Mouse (Mus musculus) neutrophil, adult 59 days (primary cell): Measurements from ENCODE around the gene Fnip1. TPM values are rescaled to one million over a fixed set of nuclear protein-coding genes. Genes with fewer than 3 reads are reported as not detected.

ENCODE experiments used
- total RNA-seq, 2 experiments: library from RNA; stranded (reverse); gene quantifications; 1 replicate in 1 of 2; 2 replicates in 1 of 2; pipeline ENCODE4 v1.2.4; 2023

Gene Fnip1
- total RNA-seq, result 10 to 100 TPM; 41.9 to 45.6 TPM

DNA sequence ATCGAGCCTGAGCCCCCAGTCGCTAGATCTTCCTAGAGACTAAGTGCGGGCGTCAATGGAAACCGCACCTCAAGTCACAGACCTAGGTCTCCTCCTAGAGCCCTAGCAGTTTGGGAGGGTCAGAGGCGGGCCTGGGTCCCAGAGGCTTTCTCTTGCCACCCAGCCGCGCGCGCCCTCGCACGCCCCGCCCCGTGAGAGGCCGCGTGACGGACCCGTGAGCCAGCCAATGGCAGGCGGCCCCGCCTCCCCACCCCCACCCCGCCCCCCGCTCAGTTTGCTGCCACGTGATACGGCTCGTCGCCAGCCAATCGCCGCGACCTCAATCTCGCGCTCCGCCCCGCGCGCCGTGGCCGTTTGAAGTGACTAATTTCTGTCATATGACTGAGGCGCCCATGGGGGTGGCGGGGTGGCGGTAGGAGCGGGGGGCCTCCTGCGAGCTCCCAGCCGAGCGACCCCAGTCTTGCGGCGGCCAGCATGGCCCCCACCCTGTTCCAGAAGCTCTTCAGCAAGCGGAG lies at the start of gene Fnip1:
Gene Fnip1, plus strand, starts transcription at position 377 of the 515 bp plus-strand sequence.

DNA sequence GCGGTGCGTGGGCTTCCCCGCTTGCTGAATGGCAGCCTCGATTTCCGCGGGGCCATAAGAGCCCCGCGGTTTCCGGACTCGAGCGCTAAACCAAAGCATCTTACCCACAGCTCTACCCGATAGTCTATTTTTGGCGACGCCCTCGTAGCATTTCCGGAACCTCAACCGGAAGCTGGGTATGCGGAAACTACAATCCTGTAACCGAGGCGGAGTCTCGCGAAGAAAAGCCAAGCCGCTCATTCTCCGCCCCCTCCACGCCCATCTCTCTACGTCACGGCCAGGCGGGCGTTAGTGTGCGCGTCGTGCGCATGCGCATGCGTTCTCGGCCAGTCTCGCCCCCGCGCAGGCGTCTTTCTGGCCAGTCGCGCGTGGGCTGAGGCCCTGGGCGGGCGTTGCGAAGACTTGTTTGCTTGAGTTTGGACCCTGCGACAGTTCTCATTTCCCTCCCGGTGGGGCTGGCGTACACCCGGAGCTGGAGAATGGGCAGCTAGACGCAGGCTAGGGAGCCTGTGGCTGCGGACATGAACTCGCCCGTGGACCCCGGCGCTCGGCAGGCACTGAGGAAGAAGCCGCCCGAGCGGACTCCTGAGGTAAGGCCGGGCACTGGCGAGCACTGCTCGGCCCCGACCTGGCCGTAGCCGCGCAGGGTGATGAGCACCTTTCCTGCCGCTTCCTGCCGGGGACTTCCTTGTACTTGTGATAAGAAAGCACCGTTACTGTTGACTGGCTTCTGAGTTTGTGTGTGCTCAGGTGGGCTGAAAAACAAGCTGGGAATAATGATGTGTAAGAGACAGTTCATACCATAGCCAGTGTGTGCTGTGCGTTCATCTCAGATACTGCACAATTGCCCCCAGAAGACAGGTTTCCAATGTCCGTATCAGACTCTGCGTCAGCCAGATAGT lies 84.8 kb downstream of the Fnip1 start, which contains the start of gene Rapgef6:
Gene Rapgef6, plus strand, starts transcription at position 319 of the 902 bp plus-strand sequence.

Other genes starting within 250 kb of the Fnip1 start
- gene Csf2, start 188.5 kb upstream of the Fnip1 start, total RNA-seq, result not detected
- not detected for gene Il3, start 170.9 kb upstream of the Fnip1 start, total RNA-seq
- gene Acsl6, start 134.4 kb upstream of the Fnip1 start, total RNA-seq, result 1 to 10 TPM in 1 of 2 experiments, under 1 TPM in 1; 0.51 to 2.2 TPM
- gene Meikin, start 67.5 kb upstream of the Fnip1 start, total RNA-seq, result not detected
- 100 to 1,000 TPM; 114 to 120 TPM for gene Rapgef6, start 84.6 kb downstream of the Fnip1 start, total RNA-seq